Mouse (Mus musculus) adrenal gland, postnatal 4 days (tissue): ENCODE measurements around the gene Nup205. TPM values are rescaled to one million over a fixed set of nuclear protein-coding genes. Genes with fewer than 3 reads are reported as not detected.
A peak's percentile ranks its signal among the peaks of the same experiment; 100 is the strongest.

Experiments
- DNase-seq, 2 experiments: peaks; one replicate each; pipeline ENCODE4 v3.0.0; 2021 to 2022; ENCODE audit warnings: low spot score in 2 of 2, mixed read lengths in 2 of 2
- total RNA-seq, 2 experiments: library from RNA; stranded (reverse); gene quantifications; 2 replicates each; pipeline ENCODE4 v1.2.3; 2021

Gene Nup205
- total RNA-seq, 2 experiments from 2014 or later, result 44.1 to 55.1 TPM

DNA sequence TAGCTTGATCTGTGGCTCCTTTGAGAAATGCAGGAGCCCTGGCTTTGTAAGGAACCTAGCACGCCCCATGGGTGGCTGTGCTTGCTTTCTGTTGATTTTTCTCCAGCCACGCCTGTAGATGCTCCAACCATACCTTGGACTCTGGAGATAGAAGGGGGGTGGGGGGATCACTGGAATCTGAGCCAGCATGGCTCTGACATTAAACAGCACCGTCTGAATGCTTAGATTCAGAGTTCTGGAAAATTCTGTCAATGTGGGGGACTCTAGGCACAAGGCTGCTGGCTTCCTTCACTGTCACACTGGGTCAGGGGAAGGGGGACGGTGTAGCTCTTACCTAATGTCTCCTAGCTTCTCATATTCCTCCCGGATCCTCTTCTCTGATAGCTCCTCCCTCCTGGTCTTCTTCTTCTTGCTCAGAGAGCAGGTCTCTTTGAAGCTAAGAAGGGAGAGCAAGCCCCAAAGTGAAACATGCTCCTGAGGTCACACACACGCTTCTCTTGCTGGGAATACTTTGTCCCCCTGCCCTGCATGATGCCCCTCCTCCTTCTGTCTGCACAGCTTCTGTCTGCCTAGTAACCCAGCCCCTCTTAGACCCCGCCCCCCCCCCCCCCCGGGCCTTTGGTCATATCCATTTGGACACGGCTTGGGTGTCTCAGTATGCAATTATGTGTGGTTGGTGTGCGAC is 100.8 kb downstream of the Nup205 start:
- no peak for DNase-seq

DNA sequence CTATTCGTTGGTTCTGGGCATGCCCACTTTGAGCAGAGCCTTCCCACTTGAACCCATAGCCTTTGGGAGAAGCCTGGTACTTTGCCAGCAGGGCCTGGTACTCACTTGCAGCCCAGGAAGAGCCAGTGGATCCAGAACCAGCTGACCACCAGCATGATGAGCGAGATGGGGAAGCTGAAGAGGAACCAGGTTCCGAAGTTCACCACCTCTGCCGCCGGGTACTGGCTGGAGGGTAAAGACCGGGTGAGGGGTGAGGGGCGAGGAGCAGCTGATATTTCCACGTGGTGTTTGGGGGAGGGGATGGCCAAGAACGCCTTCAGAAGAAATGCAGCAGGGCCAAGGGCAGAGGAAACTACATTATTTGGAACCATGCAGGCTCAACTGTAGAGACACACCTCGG is 102.1 kb downstream of the Nup205 start:
- DNase-seq, result no peak

DNA sequence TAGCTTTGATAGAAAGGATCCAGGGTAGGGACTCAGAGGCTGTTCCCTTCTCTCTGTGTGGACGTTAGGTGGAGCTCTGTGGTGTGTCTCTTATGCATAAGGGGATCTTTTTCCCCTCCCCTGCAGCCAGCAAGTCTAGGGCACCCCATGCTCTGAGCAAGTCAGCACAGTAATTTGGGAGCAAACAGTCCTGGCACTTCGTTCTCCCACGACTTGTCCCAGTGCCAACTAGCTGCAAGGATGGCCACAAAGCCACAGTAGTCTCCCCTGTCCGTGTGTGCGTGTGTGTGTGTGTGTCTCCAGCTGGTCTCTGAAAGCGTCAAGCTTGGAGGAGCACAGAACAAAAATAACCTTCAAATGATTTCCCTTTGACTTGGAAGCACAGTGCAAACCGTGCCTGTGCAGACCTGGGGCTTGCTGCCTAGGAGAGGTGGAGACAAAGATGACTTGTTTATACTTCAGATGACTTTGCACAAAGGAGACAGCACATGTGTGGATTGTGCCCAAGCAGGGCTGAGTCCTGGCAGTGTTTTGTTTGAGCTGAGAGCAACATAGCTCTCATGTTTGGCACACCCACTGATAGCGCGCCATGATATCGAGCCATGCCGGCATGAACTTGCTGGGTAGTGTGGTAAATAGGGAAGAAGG is 111.0 kb downstream of the Nup205 start:
- no peak for DNase-seq

DNA sequence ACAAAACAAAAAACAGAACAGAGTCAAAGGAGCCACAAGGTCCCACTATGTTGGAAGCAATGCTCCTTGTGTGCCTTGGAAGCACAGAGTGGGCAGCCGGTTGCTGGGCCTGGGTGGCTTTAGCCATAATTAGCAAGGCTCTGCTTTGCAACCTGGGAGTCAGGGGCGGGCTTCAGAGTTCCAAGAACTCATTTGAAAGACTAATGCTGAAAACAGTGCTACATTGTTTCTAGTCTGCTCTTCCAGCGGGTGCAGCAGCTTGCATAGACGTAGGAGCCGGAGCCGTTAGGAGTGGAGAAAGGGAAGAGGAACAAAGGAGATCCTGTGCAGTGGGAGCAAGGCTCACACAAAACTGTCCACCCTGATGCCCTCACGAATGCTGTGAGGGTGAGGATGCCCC is 111.7 kb downstream of the Nup205 start:
- no peak for DNase-seq

DNA sequence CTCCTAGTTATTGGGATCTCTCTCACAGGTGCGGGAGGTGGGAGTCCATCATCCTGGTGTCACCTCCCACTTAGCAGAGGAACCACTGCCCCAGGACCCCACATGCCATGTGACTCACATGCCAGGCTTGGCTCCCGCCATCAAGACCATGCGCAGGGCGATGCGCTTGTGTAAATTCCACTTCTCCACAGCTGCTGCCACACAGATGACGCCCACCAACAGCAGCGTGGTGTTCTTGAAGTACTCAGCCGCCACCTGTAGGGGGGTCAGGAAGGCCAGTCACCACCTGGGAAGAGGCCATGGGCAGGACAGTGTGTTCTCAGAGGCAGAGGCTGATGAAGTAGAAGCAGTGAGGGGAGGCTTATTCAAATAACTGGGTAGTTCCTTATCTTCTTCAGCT is 112.5 kb downstream of the Nup205 start:
- no peak for DNase-seq

DNA sequence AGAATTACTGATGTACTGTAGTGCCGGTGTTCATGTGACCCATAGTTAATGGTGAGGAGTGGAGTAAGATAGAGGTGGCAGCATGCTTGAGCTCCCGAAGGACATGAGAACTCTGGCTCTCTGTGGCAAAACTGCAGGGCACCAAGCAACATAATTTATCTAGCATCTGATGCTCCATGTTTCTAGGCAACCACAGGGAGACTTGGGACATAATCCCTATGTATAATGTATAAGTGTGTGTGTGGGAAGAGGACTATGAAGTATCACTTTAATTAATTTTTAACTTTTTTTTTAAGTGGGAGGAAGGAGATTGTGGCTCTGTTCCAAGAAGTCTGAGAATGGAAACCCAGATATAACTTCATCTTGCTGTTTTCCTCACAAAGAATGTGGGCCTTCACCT is 117.7 kb downstream of the Nup205 start:
- no peak for DNase-seq

DNA sequence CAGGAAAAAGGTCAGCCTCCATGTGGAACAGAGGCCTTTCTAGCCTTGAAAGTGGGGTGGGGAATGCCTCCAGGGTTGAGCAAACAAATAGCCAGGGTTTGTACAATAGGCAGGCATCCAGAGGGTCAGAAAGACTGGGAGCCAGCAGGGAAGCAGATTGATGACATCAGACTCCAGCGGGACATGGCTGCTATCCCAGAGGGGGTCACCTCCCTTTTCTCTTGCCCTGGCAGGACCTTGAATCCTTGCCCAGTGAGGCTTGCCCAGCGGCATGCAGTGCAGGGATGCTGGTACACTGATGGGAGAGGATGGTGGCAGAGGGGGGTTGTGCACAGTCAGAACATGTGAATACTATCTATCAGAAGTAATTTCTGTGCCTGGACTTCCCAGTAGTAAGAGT is 119.8 kb downstream of the Nup205 start:
- DNase-seq, result peak; percentile 12 to 37

Other genes with a start within 250 kb of the Nup205 start
- under 1 TPM; 0.48 to 0.92 TPM for gene Slc23a4, start 189.0 kb upstream of the Nup205 start, total RNA-seq
- gene Cnot4, start 43.7 kb upstream of the Nup205 start, total RNA-seq, result 10 to 100 TPM; 25.0 to 26.0 TPM
- under 1 TPM; 0.45 to 0.62 TPM for gene Slc13a4, start 130.7 kb downstream of the Nup205 start, total RNA-seq
- gene Fam180a, start 148.7 kb downstream of the Nup205 start, total RNA-seq, result 1 to 10 TPM in 1 of 2 experiments, under 1 TPM in 1; 0.68 to 1.3 TPM